Mouse (Mus musculus) spleen, adult 2 months (tissue): ENCODE data around the gene Mettl7a1. TPM values are rescaled to one million over a fixed set of nuclear protein-coding genes. Genes with fewer than 3 reads are reported as not detected.
"Not testable (repeated sequence)": the region's sequence is repeated elsewhere in the genome, so short reads cannot be mapped to it uniquely, and the experiment has no call there.

Experiments used
- DNase-seq, 2 experiments: peaks; one replicate each; pipeline versions ENCODE4 v3.0.0 to v3.0.0-alpha.2; 2012 to 2021; ENCODE audit warnings: low spot score in 2 of 2, low read depth in 1 of 2
- H3K27ac ChIP-seq: fragments of 200-500 bp; 2 replicates; pipeline ENCODE4 v1.5.1; 2012; ENCODE audit warnings: low read length, inconsistent platforms; ENCODE audit not compliant: insufficient read depth
- H3K27me3 ChIP-seq: fragments of 200-500 bp; 2 replicates; pipeline ENCODE4 v1.6.1; 2012; ENCODE audit warnings: mild to moderate bottlenecking, moderate library complexity, low read length, inconsistent platforms; ENCODE audit not compliant: control insufficient read depth, insufficient read depth
- H3K36me3 ChIP-seq: fragments of 200-500 bp; 2 replicates; pipeline ENCODE4 v1.6.1; 2012; ENCODE audit warnings: mild to moderate bottlenecking, low read length, inconsistent platforms; ENCODE audit not compliant: control insufficient read depth, insufficient read depth
- H3K4me1 ChIP-seq: fragments of 200-500 bp; 2 replicates; pipeline ENCODE4 v1.6.1; 2011; ENCODE audit warnings: inconsistent platforms; ENCODE audit not compliant: control insufficient read depth, insufficient read depth, insufficient read length
- H3K4me3 ChIP-seq: fragments of 200-500 bp; 2 replicates; pipeline ENCODE4 v1.5.1; 2011; ENCODE audit warnings: mild to moderate bottlenecking, inconsistent platforms; ENCODE audit not compliant: insufficient read depth, insufficient read length; ENCODE audit errors: extremely low read depth
- CTCF ChIP-seq: fragments of 200-500 bp; IDR thresholded peaks from 2 replicates; pipeline ENCODE4 v1.5.1; 2011; ENCODE audit warnings: mild to moderate bottlenecking, inconsistent platforms; ENCODE audit not compliant: insufficient read depth, insufficient read length, insufficient replicate concordance; ENCODE audit errors: extremely low read depth
- POLR2A ChIP-seq: fragments of 200-500 bp; IDR thresholded peaks from 2 replicates; pipeline ENCODE4 v1.6.1; 2011; ENCODE audit warnings: low read depth, low read length, inconsistent platforms
- WGBS: fragments of 180-500 bp; shearing (Covaris S2); methylation state at CpG from one replicate; pipeline ENCODE4 v1.1.7; 2018; 5-methylcytosine and 5-hydroxymethylcytosine counted together
- polyA plus RNA-seq: library from polyadenylated mRNA; depleted of rRNA; stranded (reverse); fragments of >200 nt; gene quantifications from 2 replicates; pipeline ENCODE4 v1.2.3, GENCODE M21; 2012

The Mettl7a1 gene
- polyA plus RNA-seq, 1 experiment, result 16.9 TPM

GRCm38 (mm10) chr15:100334629-100335028, 30.7 kb downstream of the Mettl7a1 start, which contains the start of gene Mettl7a3:
Gene Mettl7a3, plus strand, starts transcription at chr15:100334929.
- no peaks in the 10 kb centered on the region for H3K4me1 ChIP-seq
- H3K27me3 ChIP-seq, result no peaks in the 10 kb centered on the region
- H3K36me3 ChIP-seq, result no peaks in the 10 kb centered on the region
- no peak for DNase-seq
- TF ChIP-seq CTCF (no peak), POLR2A (no peak)
- WGBS, result 75% methylated on average over 10 of the region's 10 CpGs
- H3K27ac ChIP-seq, result no peak within 1 kb of the TSS
- no peak within 1 kb of the TSS; the same call in 1 of the 2 replicates for H3K4me3 ChIP-seq

GRCm38 (mm10) chr15:100337328-100337727, 33.4 kb downstream of the Mettl7a1 start:
- not testable (repeated sequence) for H3K4me3 ChIP-seq, H3K27me3 ChIP-seq, H3K4me1 ChIP-seq, H3K27ac ChIP-seq, DNase-seq, H3K36me3 ChIP-seq

GRCm38 (mm10) chr15:100337847-100338246, 33.9 kb downstream of the Mettl7a1 start:
- not testable (repeated sequence) for H3K4me1 ChIP-seq, H3K27me3 ChIP-seq, H3K36me3 ChIP-seq, H3K27ac ChIP-seq, H3K4me3 ChIP-seq
- DNase-seq, result peak; percentile 11 to 71
- 31% methylated on average over 10 of the region's 10 CpGs for WGBS

GRCm38 (mm10) chr15:100341314-100341980, 37.5 kb downstream of the Mettl7a1 start:
- DNase-seq, H3K27me3 ChIP-seq, H3K27ac ChIP-seq, H3K4me3 ChIP-seq, H3K36me3 ChIP-seq, H3K4me1 ChIP-seq: not testable (repeated sequence)
- 85% methylated on average over 4 of the region's 5 CpGs for WGBS

GRCm38 (mm10) chr15:100345484-100345883, 41.5 kb downstream of the Mettl7a1 start:
- no peak for DNase-seq
- Histone ChIP-seq H3K27me3 (no peaks in the 10 kb centered on the region), H3K4me3 (no peak overlapping the region), H3K4me1 (no peaks in the 10 kb centered on the region), H3K27ac (no peak overlapping the region), H3K36me3 (no peaks in the 10 kb centered on the region)
- TF ChIP-seq POLR2A (no peak), CTCF (no peak)

GRCm38 (mm10) chr15:100346761-100347160, 42.8 kb downstream of the Mettl7a1 start:
- TF ChIP-seq CTCF (no peak), POLR2A (no peak)
- H3K4me1 ChIP-seq, result no peaks in the 10 kb centered on the region
- no peak for DNase-seq
- H3K36me3 ChIP-seq, result no peaks in the 10 kb centered on the region
- no peak overlapping the region for H3K27ac ChIP-seq
- WGBS, result 91% methylated on average over 14 of the region's 14 CpGs
- H3K4me3 ChIP-seq, result no peak overlapping the region
- H3K27me3 ChIP-seq, result no peaks in the 10 kb centered on the region

- Histone ChIP-seq H3K27ac (no peak overlapping the region), H3K36me3 (no peaks in the 10 kb centered on the region), H3K4me1 (no peaks in the 10 kb centered on the region), H3K4me3 (no peak overlapping the region), H3K27me3 (no peaks in the 10 kb centered on the region)
- no peak for TF ChIP-seq POLR2A
- no peak for TF ChIP-seq CTCF
- WGBS, result 70% methylated on average over 2 of the region's 2 CpGs
- no peak for DNase-seq
Measured at GRCm38 (mm10) chr15:100349496-100349895, 45.6 kb downstream of the Mettl7a1 start.
